Mouse (Mus musculus): ENCODE data around the gene Pgap2. TPM values are rescaled to one million over a fixed set of nuclear protein-coding genes. Genes with fewer than 3 reads are reported as not detected.

The Pgap2 gene
- total and polyA plus RNA-seq, 3 experiments = 18.3 to 38.5 (median 23.7) TPM

DNA sequence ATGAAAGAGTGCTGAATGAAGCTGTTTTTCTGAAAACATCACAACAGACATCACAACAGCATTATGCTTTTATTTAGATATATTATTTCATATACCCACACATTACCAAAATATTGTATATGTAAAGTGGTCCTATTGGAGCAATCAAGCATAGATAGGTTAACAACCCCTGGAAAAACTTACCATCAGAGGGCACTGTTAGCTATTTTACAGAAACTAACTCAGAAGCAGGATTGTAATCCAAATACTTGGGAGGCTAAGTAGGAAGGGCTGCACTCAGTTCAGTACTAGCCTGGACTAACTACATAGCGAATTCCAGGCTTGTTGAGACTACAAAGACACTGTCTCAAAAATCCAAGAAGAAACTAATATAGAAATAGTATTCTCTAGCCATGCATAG is 17.7 kb upstream of the Pgap2 start:
- Histone ChIP-seq H3K4me1 (ENCODE audit: control insufficient read depth in 1 of 2, insufficient read depth in 2 of 2) (peaks cover 0 to 8% of the 10 kb centered on the region in 2 experiments; a peak in 1 of 4 replicates), H3K4me2 (ENCODE audit: insufficient read depth, low read depth, poor library complexity, severe bottlenecking) (no peak overlapping the region), H3K36me3 (replicated peaks in 1 of 2; ENCODE audit: control insufficient read depth in 1 of 2, insufficient read depth in 1 of 2, low read length in 1 of 2) (peaks cover 37 to 68% of the 10 kb centered on the region in 2 experiments), H3K9ac (ENCODE audit: insufficient read depth, low read depth) (no peak overlapping the region), H3K27ac (ENCODE audit: insufficient read depth, low read depth) (no peak overlapping the region), H3K9me3 (replicated peaks; ENCODE audit: low read length) (no peaks in the 10 kb centered on the region), H3K4me3 (replicated peaks in 1 of 3; ENCODE audit: low read depth in 2 of 3, low read length in 2 of 3, poor library complexity in 1 of 3) (no peak overlapping the region), H3K27me3 (replicated peaks) (no peaks in the 10 kb centered on the region), H3K79me2 (replicated peaks; ENCODE audit: control insufficient read depth, extremely low read depth, insufficient read depth, poor library complexity, severe bottlenecking) (peaks cover 23% of the 10 kb centered on the region)
- DNase-seq (ENCODE audit: extremely low read depth) = no peak
- peak; percentile 39 for TF ChIP-seq SMC3 (IDR thresholded peaks at IDR 0.05; ENCODE audit: low read depth, low read length)
- TF ChIP-seq RAD21 (IDR thresholded peaks at IDR 0.05; ENCODE audit: low read depth, low read length) = peak; percentile 38
- no peak for TF ChIP-seq ZMIZ1 (IDR thresholded peaks at IDR 0.05; ENCODE audit: low read depth, low read length)
- TF ChIP-seq CTCF (conservative IDR thresholded peaks at IDR 0.05 in 1 of 2, IDR thresholded peaks at IDR 0.05 in 1 of 2; ENCODE audit: low read depth in 2 of 2, low read length in 2 of 2) = peak in 1 of 2 experiments; percentile 48; a peak in 2 of 4 replicates
- in situ Hi-C loops (cut with MboI; ENCODE audit: low pct_ligation_motif_present, low pct_unique_long_range_greater_than_20kb, low sequenced_read_pairs) = no loop called here
- dilution Hi-C loops (cut with MboI; ENCODE audit: extremely low pct_ligation_motif_present, extremely low pct_unique_long_range_greater_than_20kb, low sequenced_read_pairs) = no loop called here

DNA sequence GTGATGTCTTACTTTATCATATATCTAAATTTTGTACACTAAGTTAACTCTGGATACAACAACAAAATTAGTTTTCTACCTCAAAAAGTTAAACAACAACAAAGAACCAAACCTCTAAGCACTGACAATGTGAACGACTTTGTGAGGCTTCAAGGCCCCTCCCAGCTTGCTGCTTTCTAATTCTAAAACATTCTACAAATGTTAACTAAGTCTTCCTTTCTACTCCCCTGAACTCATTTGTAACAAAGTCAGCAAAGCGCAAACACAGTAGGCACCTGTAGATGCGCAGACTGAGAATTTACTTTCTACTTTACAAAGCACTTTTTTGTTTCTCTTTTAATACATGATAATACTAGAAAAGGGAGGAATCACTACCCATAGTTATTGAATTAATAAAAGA is 9.4 kb upstream of the Pgap2 start:
- Histone ChIP-seq H3K9me3 (replicated peaks; ENCODE audit: low read length) (no peaks in the 10 kb centered on the region), H3K4me3 (replicated peaks in 1 of 3; ENCODE audit: low read depth in 2 of 3, low read length in 2 of 3, poor library complexity in 1 of 3) (no peak overlapping the region), H3K4me2 (ENCODE audit: insufficient read depth, low read depth, poor library complexity, severe bottlenecking) (no peak overlapping the region), H3K36me3 (replicated peaks in 1 of 2; ENCODE audit: control insufficient read depth in 1 of 2, insufficient read depth in 1 of 2, low read length in 1 of 2) (peaks cover 0 to 31% of the 10 kb centered on the region in 2 experiments), H3K27ac (ENCODE audit: insufficient read depth, low read depth) (no peak overlapping the region), H3K9ac (ENCODE audit: insufficient read depth, low read depth) (no peak overlapping the region), H3K27me3 (replicated peaks) (no peaks in the 10 kb centered on the region), H3K79me2 (replicated peaks; ENCODE audit: control insufficient read depth, extremely low read depth, insufficient read depth, poor library complexity, severe bottlenecking) (peaks cover 68% of the 10 kb centered on the region), H3K4me1 (ENCODE audit: control insufficient read depth in 1 of 2, insufficient read depth in 2 of 2) (peaks cover 4 to 55% of the 10 kb centered on the region in 2 experiments; a peak in 3 of 4 replicates)
- DNase-seq (ENCODE audit: extremely low read depth) = no peak
- dilution Hi-C loops (cut with MboI; ENCODE audit: extremely low pct_ligation_motif_present, extremely low pct_unique_long_range_greater_than_20kb, low sequenced_read_pairs) = no loop called here
- TF ChIP-seq POLR2AphosphoS2 (IDR thresholded peaks at IDR 0.05; ENCODE audit: low read depth, low read length) (no peak), TCF12 (IDR thresholded peaks at IDR 0.05; ENCODE audit: low read depth, low read length) (no peak), MAFK (IDR thresholded peaks at IDR 0.05; ENCODE audit: insufficient replicate concordance, low read length) (no peak), ZMIZ1 (IDR thresholded peaks at IDR 0.05; ENCODE audit: low read depth, low read length) (no peak), IRF4 (IDR thresholded peaks at IDR 0.05; ENCODE audit: low read depth, low read length) (no peak), CTCF (conservative IDR thresholded peaks at IDR 0.05 in 1 of 2, IDR thresholded peaks at IDR 0.05 in 1 of 2; ENCODE audit: low read depth in 2 of 2, low read length in 2 of 2) (no peak), E2F4 (IDR thresholded peaks at IDR 0.05; ENCODE audit: insufficient replicate concordance, low read depth, low read length) (no peak), USF1 (IDR thresholded peaks at IDR 0.05; ENCODE audit: low read depth, low read length) (no peak), RCOR1 (conservative IDR thresholded peaks at IDR 0.05; ENCODE audit: low read depth, low read length) (no peak), HCFC1 (IDR thresholded peaks at IDR 0.05; ENCODE audit: low read depth, low read length) (no peak), TBP (conservative IDR thresholded peaks at IDR 0.05; ENCODE audit: low read depth, low read length) (no peak), BHLHE40 (IDR thresholded peaks at IDR 0.05; ENCODE audit: low read depth, low read length) (no peak), ZNF384 (IDR thresholded peaks at IDR 0.05; ENCODE audit: low read depth, low read length) (no peak), RAD21 (IDR thresholded peaks at IDR 0.05; ENCODE audit: low read depth, low read length) (no peak), MYC (IDR thresholded peaks at IDR 0.05; ENCODE audit: low read depth, low read length) (no peak), ZC3H11A (IDR thresholded peaks at IDR 0.05; ENCODE audit: low read depth, low read length) (no peak), ELF1 (IDR thresholded peaks at IDR 0.05; ENCODE audit: low read depth, low read length) (no peak)
- in situ Hi-C loops (cut with MboI; ENCODE audit: low pct_ligation_motif_present, low pct_unique_long_range_greater_than_20kb, low sequenced_read_pairs) = no loop called here
